Mouse (Mus musculus) CH12.LX (cell line): ENCODE results near the gene Susd3. TPM values are rescaled to one million over a fixed set of nuclear protein-coding genes. Genes with fewer than 3 reads are reported as not detected.

Experiments used
- DNase-seq: peaks from one replicate; pipeline ENCODE4 v3.0.0-alpha.2; 2013; ENCODE audit errors: extremely low read depth
- H3K27ac ChIP-seq: 2 replicates; pipeline ENCODE4 v1.5.1; 2012; ENCODE audit warnings: low read depth, mild to moderate bottlenecking, control low read depth, moderate library complexity; ENCODE audit not compliant: insufficient read depth
- H3K27me3 ChIP-seq: replicated peaks from 2 replicates; pipeline ENCODE3; 2012; ENCODE audit warnings: inconsistent platforms
- H3K36me3 ChIP-seq, 2 experiments: replicated peaks in 1 of 2; 2 replicates each; pipeline versions ENCODE3 to v1.6.1; 2012; ENCODE audit warnings: inconsistent platforms in 1 of 2, low read length in 1 of 2, mild to moderate bottlenecking in 1 of 2, mixed read lengths in 1 of 2, moderate library complexity in 1 of 2; ENCODE audit not compliant: control insufficient read depth in 1 of 2, insufficient read depth in 1 of 2
- H3K4me1 ChIP-seq, 2 experiments: 2 replicates each; pipeline ENCODE4 v1.6.1; 2012; ENCODE audit warnings: inconsistent platforms in 1 of 2, moderate library complexity in 1 of 2; ENCODE audit not compliant: insufficient read depth in 2 of 2, control insufficient read depth in 1 of 2
- H3K4me2 ChIP-seq: 2 replicates; pipeline ENCODE4 v1.6.1; 2012; ENCODE audit warnings: low read depth, mild to moderate bottlenecking, control low read depth; ENCODE audit not compliant: poor library complexity, insufficient read depth, severe bottlenecking
- H3K4me3 ChIP-seq, 3 experiments: fragments of 150-350 bp in 1 of 3; sonication (generic) in 1 of 3; replicated peaks in 1 of 3; 2 replicates each; pipeline versions ENCODE3 to v1.5.1; 2011 to 2012; ENCODE audit warnings: low read depth in 2 of 3, low read length in 2 of 3, mild to moderate bottlenecking in 2 of 3, moderate library complexity in 2 of 3, control low read depth in 1 of 3, improper control_type of control experiment in 1 of 3, inconsistent platforms in 1 of 3, mixed read lengths in 1 of 3; ENCODE audit not compliant: poor library complexity in 1 of 3
- H3K79me2 ChIP-seq: replicated peaks from 2 replicates; pipeline ENCODE4 v1.6.1; 2012; ENCODE audit warnings: mild to moderate bottlenecking, moderate library complexity; ENCODE audit not compliant: control insufficient read depth, poor library complexity, insufficient read depth, severe bottlenecking; ENCODE audit errors: extremely low read depth
- H3K9ac ChIP-seq: 2 replicates; pipeline ENCODE4 v1.6.1; 2012; ENCODE audit warnings: low read depth, mild to moderate bottlenecking, control low read depth, moderate library complexity; ENCODE audit not compliant: insufficient read depth
- H3K9me3 ChIP-seq: replicated peaks from 2 replicates; pipeline ENCODE3; 2012; ENCODE audit warnings: low read length, inconsistent platforms, mixed read lengths
- CHD1 ChIP-seq: IDR thresholded peaks from 2 replicates; pipeline ENCODE4 v1.6.1; 2012; ENCODE audit warnings: low read depth, low read length, improper control_type of control experiment, inconsistent platforms
- CHD2 ChIP-seq: IDR thresholded peaks from 2 replicates; pipeline ENCODE4 v1.6.1; 2011; ENCODE audit warnings: low read length, improper control_type of control experiment
- CTCF ChIP-seq, 2 experiments: IDR thresholded peaks in 1 of 2; conservative IDR thresholded peaks in 1 of 2; 2 replicates each; pipeline ENCODE4 v1.5.1; 2011 to 2012; ENCODE audit warnings: low read depth in 2 of 2, low read length in 2 of 2, improper control_type of control experiment in 1 of 2, inconsistent platforms in 1 of 2, mild to moderate bottlenecking in 1 of 2, moderate library complexity in 1 of 2
- E2F4 ChIP-seq: IDR thresholded peaks from 2 replicates; pipeline ENCODE4 v1.6.1; 2011; ENCODE audit warnings: low read depth, low read length, improper control_type of control experiment; ENCODE audit not compliant: insufficient replicate concordance
- ELF1 ChIP-seq: IDR thresholded peaks from 2 replicates; pipeline ENCODE4 v1.6.1; 2014; ENCODE audit warnings: low read depth, mild to moderate bottlenecking, inconsistent platforms, low read length, improper control_type of control experiment
- ETS1 ChIP-seq: conservative IDR thresholded peaks from 2 replicates; pipeline ENCODE4 v1.6.1; 2012; ENCODE audit warnings: low read depth, mild to moderate bottlenecking, inconsistent platforms, low read length, improper control_type of control experiment, moderate library complexity
- GABPA ChIP-seq: IDR thresholded peaks from 2 replicates; pipeline ENCODE4 v1.6.1; 2012; ENCODE audit warnings: low read depth, low read length, improper control_type of control experiment, inconsistent platforms; ENCODE audit not compliant: insufficient replicate concordance
- HCFC1 ChIP-seq: IDR thresholded peaks from 2 replicates; pipeline ENCODE4 v1.6.1; 2012; ENCODE audit warnings: low read depth, mild to moderate bottlenecking, inconsistent platforms, low read length, improper control_type of control experiment
- IRF4 ChIP-seq: IDR thresholded peaks from 2 replicates; pipeline ENCODE4 v1.6.1; 2014; ENCODE audit warnings: low read depth, mild to moderate bottlenecking, inconsistent platforms, low read length, improper control_type of control experiment
- JUN ChIP-seq: IDR thresholded peaks from 2 replicates; pipeline ENCODE4 v1.6.1; 2011; ENCODE audit warnings: low read depth, mild to moderate bottlenecking, low read length, improper control_type of control experiment, moderate library complexity; ENCODE audit not compliant: insufficient read depth
- JUND ChIP-seq: conservative IDR thresholded peaks from 2 replicates; pipeline ENCODE4 v1.6.1; 2011; ENCODE audit warnings: low read depth, low read length, improper control_type of control experiment
- KAT2A ChIP-seq: IDR thresholded peaks from 2 replicates; pipeline ENCODE4 v1.6.1; 2012; ENCODE audit warnings: low read length, improper control_type of control experiment, inconsistent platforms; ENCODE audit not compliant: insufficient replicate concordance
- MAFK ChIP-seq: IDR thresholded peaks from 2 replicates; pipeline ENCODE4 v1.6.1; 2011; ENCODE audit warnings: low read length, improper control_type of control experiment; ENCODE audit not compliant: insufficient replicate concordance
- MAX ChIP-seq: IDR thresholded peaks from 2 replicates; pipeline ENCODE4 v1.6.1; 2011; ENCODE audit warnings: low read length, improper control_type of control experiment
- MAZ ChIP-seq: IDR thresholded peaks from 2 replicates; pipeline ENCODE4 v1.6.1; 2012; ENCODE audit warnings: low read depth, mild to moderate bottlenecking, inconsistent platforms, low read length, improper control_type of control experiment, moderate library complexity
- MYC ChIP-seq: IDR thresholded peaks from 2 replicates; pipeline ENCODE4 v1.6.1; 2011; ENCODE audit warnings: low read depth, mild to moderate bottlenecking, improper control_type of control experiment, low read length
- NELFE ChIP-seq: IDR thresholded peaks from 2 replicates; pipeline ENCODE4 v1.6.1; 2011; ENCODE audit warnings: low read depth, low read length, improper control_type of control experiment
- POLR2A ChIP-seq: IDR thresholded peaks from 2 replicates; pipeline ENCODE4 v1.6.1; 2011; ENCODE audit warnings: low read depth, mild to moderate bottlenecking, improper control_type of control experiment, low read length
- RCOR1 ChIP-seq: conservative IDR thresholded peaks from 2 replicates; pipeline ENCODE4 v1.6.1; 2012; ENCODE audit warnings: low read depth, mild to moderate bottlenecking, inconsistent platforms, low read length, improper control_type of control experiment
- SIN3A ChIP-seq: IDR thresholded peaks from 2 replicates; pipeline ENCODE4 v1.6.1; 2012; ENCODE audit warnings: low read length, improper control_type of control experiment, inconsistent platforms
- SMC3 ChIP-seq: IDR thresholded peaks from 2 replicates; pipeline ENCODE4 v1.6.1; 2011; ENCODE audit warnings: low read depth, low read length, improper control_type of control experiment
- TCF12 ChIP-seq: IDR thresholded peaks from 2 replicates; pipeline ENCODE4 v1.6.1; 2014; ENCODE audit warnings: low read depth, mild to moderate bottlenecking, inconsistent platforms, low read length, improper control_type of control experiment
- UBTF ChIP-seq: IDR thresholded peaks from 2 replicates; pipeline ENCODE4 v1.6.1; 2012; ENCODE audit warnings: low read depth, mild to moderate bottlenecking, inconsistent platforms, low read length, improper control_type of control experiment, moderate library complexity
- ZKSCAN1 ChIP-seq: IDR thresholded peaks from 2 replicates; pipeline ENCODE4 v1.6.1; 2012; ENCODE audit warnings: low read depth, inconsistent platforms, low read length, improper control_type of control experiment, borderline replicate concordance
- ZMIZ1 ChIP-seq: IDR thresholded peaks from 2 replicates; pipeline ENCODE4 v1.6.1; 2012; ENCODE audit warnings: low read depth, mild to moderate bottlenecking, inconsistent platforms, low read length, improper control_type of control experiment
- ZNF384 ChIP-seq: IDR thresholded peaks from 2 replicates; pipeline ENCODE4 v1.6.1; 2012; ENCODE audit warnings: low read depth, low read length, improper control_type of control experiment, inconsistent platforms
- dilution Hi-C: fragments of 300-500 bp; cut with MboI; formaldehyde crosslinking; loops from 2 replicates; pipeline ENCODE4 v1.14.3; 2020; ENCODE audit warnings: low sequenced_read_pairs; ENCODE audit not compliant: extremely low pct_unique_long_range_greater_than_20kb, extremely low pct_ligation_motif_present
- in situ Hi-C: fragments of 300-500 bp; cut with MboI; formaldehyde crosslinking; loops from 3 replicates; pipeline ENCODE4 v1.14.3; 2019; ENCODE audit warnings: low sequenced_read_pairs, low pct_ligation_motif_present, low pct_unique_long_range_greater_than_20kb, mixed read lengths
- polyA plus RNA-seq: library from polyadenylated mRNA; unstranded; fragments of >175 nt; gene quantifications from 2 replicates; pipeline ENCODE4 v1.2.1, GENCODE M21; 2012; ENCODE audit warnings: low read depth; ENCODE audit not compliant: insufficient read length
- total RNA-seq, 2 experiments: library from RNA; depleted of rRNA; stranded (reverse); fragments of 300-350 nt in 1 of 2; fragments of >200 nt in 1 of 2; gene quantifications; 2 replicates each; pipeline ENCODE4 v1.2.3; 2012 to 2014

Gene Susd3
- total and polyA plus RNA-seq, 3 experiments = 6.0 to 19.0 (median 12.0) TPM

- Histone ChIP-seq H3K9ac (no peak overlapping the region), H3K36me3 (peaks cover 34 to 48% of the 10 kb centered on the region in 2 experiments), H3K4me1 (peaks cover 5 to 36% of the 10 kb centered on the region in 2 experiments; a peak in 3 of 4 replicates), H3K79me2 (no peaks in the 10 kb centered on the region), H3K27ac (no peak overlapping the region), H3K4me2 (no peak overlapping the region), H3K27me3 (no peaks in the 10 kb centered on the region), H3K4me3 (no peak overlapping the region), H3K9me3 (peaks cover 3% of the 10 kb centered on the region)
- dilution Hi-C loops = no loop called here
- in situ Hi-C loops = no loop called here
- TF ChIP-seq RCOR1 (no peak), GABPA (no peak), ZNF384 (no peak), CTCF (conservative IDR thresholded peaks at IDR 0.05 in 1 of 2, IDR thresholded peaks at IDR 0.05 in 1 of 2; ENCODE audit: low read depth in 2 of 2, low read length in 2 of 2) (no peak), NELFE (no peak), E2F4 (no peak), UBTF (no peak), ZMIZ1 (no peak), CHD2 (no peak), MYC (no peak), KAT2A (no peak), IRF4 (no peak), POLR2A (no peak), ELF1 (no peak), TCF12 (no peak), JUN (no peak), ZKSCAN1 (no peak), ETS1 (no peak)
- DNase-seq = no peak
Observed at GRCm38 (mm10) chr13:49260036-49260722, 11.7 kb upstream of the Susd3 start.

DNA sequence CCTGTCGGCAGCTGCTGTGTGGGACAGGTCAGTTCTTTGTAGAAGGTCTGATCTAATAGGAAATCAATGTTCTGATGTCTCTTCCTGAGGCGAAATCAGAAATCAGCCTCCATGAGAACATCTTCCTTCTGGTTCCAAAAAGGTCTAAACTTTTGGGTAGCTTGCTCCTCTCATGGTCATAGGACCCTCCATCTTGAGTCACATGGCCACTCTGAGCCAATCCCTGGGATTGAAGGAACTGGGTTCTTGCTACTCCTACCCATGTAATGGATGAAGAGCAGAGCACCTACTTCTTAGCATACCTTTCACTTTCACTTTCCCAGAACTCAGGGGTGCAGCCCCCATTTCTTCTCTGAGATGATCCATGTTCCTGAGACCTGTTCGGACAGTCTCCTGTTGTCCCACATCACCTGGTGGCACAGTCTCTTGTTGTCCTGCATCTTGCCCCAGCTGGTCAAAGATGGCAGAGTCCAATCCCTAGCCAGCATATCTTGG is 9.4 kb upstream of the Susd3 start:
- no peak for DNase-seq
- H3K27me3 ChIP-seq = no peaks in the 10 kb centered on the region
- H3K36me3 ChIP-seq = peaks cover 12 to 25% of the 10 kb centered on the region in 2 experiments
- in situ Hi-C loops = no loop called here
- no peak overlapping the region for H3K4me2 ChIP-seq
- dilution Hi-C loops = no loop called here
- H3K9me3 ChIP-seq = peaks cover 3% of the 10 kb centered on the region
- H3K27ac ChIP-seq = no peak overlapping the region
- peaks cover 5 to 41% of the 10 kb centered on the region in 2 experiments; a peak in 3 of 4 replicates for H3K4me1 ChIP-seq
- no peak for TF ChIP-seq JUND
- TF ChIP-seq ZNF384 = no peak
- no peak for TF ChIP-seq NELFE
- no peak for TF ChIP-seq MAX
- TF ChIP-seq CTCF (conservative IDR thresholded peaks at IDR 0.05 in 1 of 2, IDR thresholded peaks at IDR 0.05 in 1 of 2; ENCODE audit: low read depth in 2 of 2, low read length in 2 of 2) = no peak
- TF ChIP-seq SIN3A = no peak
- no peak for TF ChIP-seq CHD1
- TF ChIP-seq HCFC1 = no peak
- no peak for TF ChIP-seq SMC3
- no peak for TF ChIP-seq ETS1
- no peak for TF ChIP-seq POLR2A
- TF ChIP-seq MAZ = no peak
- TF ChIP-seq MAFK = no peak
- TF ChIP-seq JUN = no peak
- TF ChIP-seq UBTF = no peak
- H3K4me3 ChIP-seq = no peak overlapping the region
- no peaks in the 10 kb centered on the region for H3K79me2 ChIP-seq
- no peak overlapping the region for H3K9ac ChIP-seq
